Mouse (Mus musculus) testis, adult 2 months (tissue): ENCODE results near the gene Gm5039.

Experiments used
- CTCF ChIP-seq: fragments of 200-500 bp; IDR thresholded peaks from 2 replicates; pipeline ENCODE4 v1.5.1; 2012; ENCODE audit warnings: low read depth, mild to moderate bottlenecking, inconsistent platforms, low read length, moderate library complexity; ENCODE audit not compliant: control insufficient read depth, insufficient read depth, insufficient replicate concordance
- POLR2A ChIP-seq: fragments of 200-500 bp; IDR thresholded peaks from 2 replicates; pipeline ENCODE4 v1.6.1; 2012; ENCODE audit warnings: low read depth, mild to moderate bottlenecking, inconsistent platforms, low read length, moderate library complexity; ENCODE audit not compliant: control insufficient read depth

DNA sequence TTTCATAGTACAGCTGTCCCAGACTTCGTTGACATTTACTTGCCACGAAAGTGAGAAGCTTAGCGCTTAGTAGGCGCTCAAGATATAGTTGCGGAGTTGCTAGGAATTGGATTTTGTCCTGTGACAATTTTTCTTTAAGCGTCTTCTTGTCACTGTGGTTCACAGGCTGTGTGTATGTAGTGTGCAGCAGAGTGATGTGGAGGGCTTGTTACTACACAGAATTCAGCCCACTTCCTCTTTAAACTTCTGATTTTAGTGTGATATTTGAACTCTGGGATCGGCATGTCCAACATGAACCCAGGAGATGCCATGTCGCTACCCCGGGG is 37.3 kb upstream of the Gm5039 start:
- TF ChIP-seq CTCF (no peak), POLR2A (no peak)
